Mouse (Mus musculus): Measurements from ENCODE around the gene Rasgrf1. TPM values are rescaled to one million over a fixed set of nuclear protein-coding genes. Genes with fewer than 3 reads are reported as not detected.
"Not testable (repeated sequence)": the region's sequence is repeated elsewhere in the genome, so short reads cannot be mapped to it uniquely, and the experiment has no call there.

Gene Rasgrf1
- polyA plus RNA-seq, 1 experiment: 0.90 TPM

DNA sequence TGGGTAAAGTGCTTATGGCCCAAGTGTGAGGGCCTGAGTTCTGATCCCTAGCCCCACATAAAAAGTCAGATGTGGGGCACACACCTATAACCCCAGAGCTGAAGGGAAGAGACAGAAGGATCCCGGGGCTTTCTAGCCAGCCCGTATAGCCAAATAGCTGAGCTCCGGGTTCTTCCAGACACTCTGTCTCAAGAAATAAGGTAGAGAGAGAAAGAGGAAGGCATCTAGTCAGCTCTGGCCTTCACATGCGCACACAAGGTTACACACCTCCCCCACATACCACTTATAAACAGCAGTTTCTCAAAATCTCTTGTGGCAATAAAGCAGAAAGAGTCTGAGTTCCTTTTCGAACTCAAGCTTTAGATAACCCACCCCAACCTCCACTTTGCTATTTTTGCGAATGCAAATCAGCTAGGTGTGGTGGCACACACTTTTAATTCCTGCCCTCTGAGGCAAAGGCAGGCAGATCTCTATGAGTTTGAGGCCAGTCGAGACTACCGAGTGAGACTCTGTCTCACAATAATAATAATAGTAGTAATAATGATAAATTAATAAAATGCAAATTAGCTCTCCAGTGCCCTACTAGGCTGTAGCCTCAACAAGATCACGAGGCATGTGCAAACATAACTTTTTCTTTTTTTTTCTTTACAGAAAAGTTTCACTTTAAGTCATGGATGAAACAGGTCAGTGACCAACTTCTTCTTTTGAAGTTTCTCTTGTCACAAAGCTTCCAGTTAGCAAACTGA, 150.3 kb downstream of the Rasgrf1 start:
- WGBS: 57% methylated on average over 9 of the region's 9 CpGs
- Histone ChIP-seq H3K4me3 (replicated peaks; ENCODE audit: extremely low read depth, low read depth, low read length) (no peak overlapping the region), H3K4me1 (ENCODE audit: control insufficient read depth, insufficient read depth, low read length) (no peaks in the 10 kb centered on the region)
- TF ChIP-seq POLR2A (IDR thresholded peaks at IDR 0.05; ENCODE audit: borderline replicate concordance, extremely low read depth, low read depth, low read length) (no peak), CTCF (IDR thresholded peaks at IDR 0.05; ENCODE audit: insufficient read depth, low read length) (no peak)
- DNase-seq: no peak

DNA sequence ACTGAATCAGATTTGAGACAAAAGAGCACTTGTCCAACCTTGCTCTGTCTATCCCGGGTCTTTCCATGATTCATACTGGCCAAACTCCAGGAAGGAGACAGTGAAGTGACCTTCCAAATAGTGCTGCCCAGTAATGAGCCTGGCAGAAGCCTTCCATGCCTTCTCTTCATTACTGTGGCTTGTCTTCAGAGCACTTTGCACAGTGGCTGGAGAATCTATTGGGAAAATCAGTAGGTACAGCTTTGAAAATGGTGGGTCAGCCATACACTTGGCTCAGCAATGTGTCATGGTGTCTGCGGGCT, 150.8 kb downstream of the Rasgrf1 start:
- 64% methylated on average over 2 of the region's 2 CpGs for WGBS
- Histone ChIP-seq H3K4me1 (ENCODE audit: control insufficient read depth, insufficient read depth, low read length) (no peaks in the 10 kb centered on the region), H3K4me3 (replicated peaks; ENCODE audit: extremely low read depth, low read depth, low read length) (no peak overlapping the region)
- DNase-seq: no peak
- no peak for TF ChIP-seq POLR2A (IDR thresholded peaks at IDR 0.05; ENCODE audit: borderline replicate concordance, extremely low read depth, low read depth, low read length)
- TF ChIP-seq CTCF (IDR thresholded peaks at IDR 0.05; ENCODE audit: insufficient read depth, low read length): no peak

DNA sequence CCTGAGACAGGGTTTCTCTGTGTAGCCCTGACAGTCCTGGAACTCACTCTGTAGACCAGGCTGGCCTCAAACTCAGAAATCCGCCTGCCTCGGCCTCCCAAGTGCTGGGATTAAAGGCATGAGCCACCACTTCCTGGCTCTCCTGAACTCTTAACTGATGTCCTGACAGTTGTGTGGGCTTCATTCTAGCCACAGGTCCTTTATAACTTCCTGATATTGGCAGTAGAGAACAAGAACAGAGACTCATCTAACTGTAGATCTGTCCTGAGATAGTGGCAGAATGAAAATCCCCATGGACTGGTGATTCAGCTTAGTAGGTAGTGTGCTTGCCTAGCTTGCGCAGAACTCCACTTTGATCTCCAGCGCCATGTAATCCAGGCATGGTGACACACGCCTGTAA, 151.2 kb downstream of the Rasgrf1 start:
- H3K4me3 ChIP-seq (replicated peaks; ENCODE audit: extremely low read depth, low read depth, low read length); DNase-seq; H3K4me1 ChIP-seq (ENCODE audit: control insufficient read depth, insufficient read depth, low read length): not testable (repeated sequence)
- WGBS: 90% methylated on average over 5 of the region's 5 CpGs

DNA sequence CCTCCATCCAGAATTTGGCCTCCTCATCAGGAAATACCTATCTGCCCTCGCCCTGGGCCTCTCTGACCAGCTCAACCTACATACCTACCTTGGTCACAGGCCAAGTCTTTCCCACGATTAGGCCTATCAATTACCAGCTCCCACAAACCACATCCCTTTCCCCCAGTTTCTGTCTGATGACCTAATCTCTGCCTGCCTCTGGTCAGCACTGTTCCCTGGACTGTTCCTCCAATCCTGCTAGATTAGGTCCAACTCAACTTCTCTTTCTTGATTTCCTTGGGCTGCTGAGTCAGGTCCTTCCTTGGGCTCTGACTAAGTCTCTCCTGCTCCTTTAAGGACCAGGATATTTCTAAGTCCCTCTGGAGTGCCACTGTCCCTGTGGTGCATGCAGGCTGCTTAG, 157.6 kb downstream of the Rasgrf1 start:
- H3K4me3 ChIP-seq (replicated peaks; ENCODE audit: extremely low read depth, low read depth, low read length): no peak overlapping the region
- 35% methylated on average over 2 of the region's 2 CpGs for WGBS
- no peaks in the 10 kb centered on the region for H3K4me1 ChIP-seq (ENCODE audit: control insufficient read depth, insufficient read depth, low read length)
- TF ChIP-seq POLR2A (IDR thresholded peaks at IDR 0.05; ENCODE audit: borderline replicate concordance, extremely low read depth, low read depth, low read length) (no peak), CTCF (IDR thresholded peaks at IDR 0.05; ENCODE audit: insufficient read depth, low read length) (no peak)
- DNase-seq: no peak

DNA sequence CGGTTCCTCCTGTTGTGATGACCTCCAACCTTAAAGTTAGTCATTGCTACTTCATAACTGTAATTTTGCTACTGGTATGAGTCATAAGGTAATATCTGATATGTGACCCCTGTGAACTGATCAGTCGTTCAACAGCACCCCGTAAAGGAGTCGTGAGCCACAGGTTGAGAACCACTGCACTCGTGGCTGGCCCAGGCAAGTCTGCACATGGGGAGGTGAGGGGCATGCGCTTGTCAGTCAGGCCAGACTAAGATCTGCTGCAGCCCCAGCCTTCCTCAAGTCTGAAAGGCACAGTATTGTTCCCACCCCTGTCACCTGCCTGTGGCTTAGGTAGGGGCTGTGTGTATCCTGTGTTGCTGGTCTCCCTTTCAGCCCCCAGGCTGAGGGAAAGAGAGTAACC, 159.1 kb downstream of the Rasgrf1 start:
- H3K4me3 ChIP-seq (replicated peaks; ENCODE audit: extremely low read depth, low read depth, low read length): no peak overlapping the region
- 74% methylated on average over 6 of the region's 6 CpGs for WGBS
- H3K4me1 ChIP-seq (ENCODE audit: control insufficient read depth, insufficient read depth, low read length): no peaks in the 10 kb centered on the region
- TF ChIP-seq CTCF (IDR thresholded peaks at IDR 0.05; ENCODE audit: insufficient read depth, low read length) (no peak), POLR2A (IDR thresholded peaks at IDR 0.05; ENCODE audit: borderline replicate concordance, extremely low read depth, low read depth, low read length) (no peak)
- DNase-seq: no peak

DNA sequence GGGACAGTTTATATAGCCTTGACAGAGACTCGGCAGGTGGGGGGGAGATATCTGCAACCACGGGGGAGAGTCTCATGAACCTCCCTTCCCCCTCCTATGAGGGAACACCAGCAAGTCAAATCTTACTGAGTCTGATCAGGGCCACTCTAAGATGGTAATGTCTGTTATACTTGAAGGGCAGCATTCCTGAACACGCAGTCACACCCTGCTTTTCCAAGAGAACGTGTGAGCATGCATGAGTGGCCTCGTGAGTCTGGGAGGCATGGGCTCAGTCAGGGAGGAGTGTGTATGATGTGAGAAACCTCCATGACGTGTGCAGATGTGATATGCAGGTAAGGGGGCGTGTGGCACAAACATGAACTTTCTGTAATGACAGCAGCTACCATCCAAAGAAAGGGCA, 159.8 kb downstream of the Rasgrf1 start:
- Histone ChIP-seq H3K4me1 (ENCODE audit: control insufficient read depth, insufficient read depth, low read length) (no peaks in the 10 kb centered on the region), H3K4me3 (replicated peaks; ENCODE audit: extremely low read depth, low read depth, low read length) (no peak overlapping the region)
- WGBS: 57% methylated on average over 7 of the region's 7 CpGs
- TF ChIP-seq POLR2A (IDR thresholded peaks at IDR 0.05; ENCODE audit: borderline replicate concordance, extremely low read depth, low read depth, low read length) (no peak; the same call in 1 of the 2 replicates), CTCF (IDR thresholded peaks at IDR 0.05; ENCODE audit: insufficient read depth, low read length) (no peak)
- DNase-seq: peak; percentile 58

DNA sequence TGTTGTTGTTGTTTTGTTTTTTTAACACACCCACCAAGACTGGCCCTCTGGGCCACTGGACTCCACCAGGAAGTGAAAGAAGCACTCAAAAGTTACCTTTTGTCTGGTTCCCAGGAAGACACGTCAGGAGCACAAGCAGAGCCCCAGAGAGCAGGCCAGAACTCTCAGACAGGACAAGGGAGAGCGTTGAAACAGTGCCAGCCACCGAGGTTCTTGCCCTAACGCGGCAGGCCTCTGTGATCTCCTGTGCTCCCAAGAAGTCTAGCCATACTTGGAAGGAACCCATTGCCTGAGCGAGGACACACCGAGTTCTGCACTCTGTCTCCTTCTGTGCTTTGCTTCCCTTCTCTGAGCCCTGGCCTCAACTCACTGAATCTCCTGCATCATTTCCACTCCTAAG, 160.5 kb downstream of the Rasgrf1 start:
- no peak for DNase-seq
- WGBS: 63% methylated on average over 7 of the region's 7 CpGs
- TF ChIP-seq POLR2A (IDR thresholded peaks at IDR 0.05; ENCODE audit: borderline replicate concordance, extremely low read depth, low read depth, low read length) (no peak), CTCF (IDR thresholded peaks at IDR 0.05; ENCODE audit: insufficient read depth, low read length) (no peak)
- Histone ChIP-seq H3K4me3 (replicated peaks; ENCODE audit: extremely low read depth, low read depth, low read length) (no peak overlapping the region), H3K4me1 (ENCODE audit: control insufficient read depth, insufficient read depth, low read length) (no peaks in the 10 kb centered on the region)

DNA sequence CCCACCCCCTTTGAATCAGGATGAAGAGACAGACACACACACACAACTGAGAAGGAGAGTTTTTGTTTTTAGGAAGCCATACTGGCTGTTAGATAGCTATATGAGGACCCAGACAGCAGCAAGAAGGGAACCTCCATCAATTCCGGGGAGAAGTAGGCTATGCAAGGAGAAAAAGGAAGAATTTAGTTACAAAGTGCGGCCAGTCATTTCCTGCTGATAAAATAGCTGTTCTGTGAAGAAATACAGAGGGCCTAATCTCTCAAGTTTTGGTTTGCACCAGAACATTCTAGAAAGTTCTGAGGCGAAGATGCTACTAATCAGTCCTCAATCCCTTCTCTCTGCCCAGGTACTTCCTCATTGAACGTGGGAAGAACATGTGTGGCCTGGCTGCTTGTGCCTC, 165.6 kb downstream of the Rasgrf1 start:
- no peak for DNase-seq
- H3K4me3 ChIP-seq (replicated peaks; ENCODE audit: extremely low read depth, low read depth, low read length): no peak overlapping the region
- TF ChIP-seq CTCF (IDR thresholded peaks at IDR 0.05; ENCODE audit: insufficient read depth, low read length) (no peak), POLR2A (IDR thresholded peaks at IDR 0.05; ENCODE audit: borderline replicate concordance, extremely low read depth, low read depth, low read length) (no peak)
- 58% methylated on average over 4 of the region's 4 CpGs for WGBS
- no peaks in the 10 kb centered on the region for H3K4me1 ChIP-seq (ENCODE audit: control insufficient read depth, insufficient read depth, low read length)

DNA sequence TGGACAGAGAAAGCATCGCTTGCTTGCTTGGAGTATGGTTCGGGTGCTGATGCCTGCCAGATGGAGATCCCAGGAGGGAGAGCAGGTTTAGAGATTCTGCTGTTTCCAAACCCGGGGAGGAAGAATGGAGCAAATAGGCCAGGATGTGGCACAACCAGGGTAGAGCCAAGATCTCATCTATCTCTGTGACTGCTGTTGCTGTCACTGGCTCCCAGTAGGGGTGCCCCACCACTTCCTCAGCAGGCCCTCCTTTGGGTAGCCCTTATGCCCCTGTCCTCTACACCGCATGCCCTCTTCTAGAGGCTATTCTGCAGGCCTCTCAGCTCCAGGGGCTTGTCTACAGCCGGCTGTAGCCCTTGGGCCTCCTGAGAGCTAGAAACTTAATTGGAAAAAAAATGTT, 166.4 kb downstream of the Rasgrf1 start:
- H3K4me3 ChIP-seq (replicated peaks; ENCODE audit: extremely low read depth, low read depth, low read length): no peak overlapping the region
- 73% methylated on average over 5 of the region's 5 CpGs for WGBS
- no peak for DNase-seq
- TF ChIP-seq CTCF (IDR thresholded peaks at IDR 0.05; ENCODE audit: insufficient read depth, low read length) (no peak), POLR2A (IDR thresholded peaks at IDR 0.05; ENCODE audit: borderline replicate concordance, extremely low read depth, low read depth, low read length) (no peak)
- H3K4me1 ChIP-seq (ENCODE audit: control insufficient read depth, insufficient read depth, low read length): no peaks in the 10 kb centered on the region

Other genes with a start within 250 kb of the Rasgrf1 start
- 82.2 and 94.2 TPM in 2 replicates for gene Tmed3, start 204.8 kb upstream of the Rasgrf1 start, polyA plus RNA-seq (2012; rRNA removed)
- not detected in 2 replicates for gene Ankrd34c, start 171.4 kb upstream of the Rasgrf1 start, polyA plus RNA-seq (2012; rRNA removed)
- gene Ctsh, start 144.2 kb downstream of the Rasgrf1 start, polyA plus RNA-seq (2012; rRNA removed): 95.5 and 151 TPM in 2 replicates
- gene Morf4l1, start 204.9 kb downstream of the Rasgrf1 start, polyA plus RNA-seq (2012; rRNA removed): 76.6 and 127 TPM in 2 replicates

Data from lung, adult 2 months (tissue).